Mouse (Mus musculus): ENCODE measurements around the gene Zfp444. TPM values are rescaled to one million over a fixed set of nuclear protein-coding genes. Genes with fewer than 3 reads are reported as not detected.
A peak's percentile ranks its signal among the peaks of the same experiment; 100 is the strongest.
"Not testable (repeated sequence)": the region's sequence is repeated elsewhere in the genome, so short reads cannot be mapped to it uniquely, and the experiment has no call there.

The Zfp444 gene
- total and polyA plus RNA-seq, 3 experiments: 16.2 to 24.2 TPM; not detected in 1

DNA sequence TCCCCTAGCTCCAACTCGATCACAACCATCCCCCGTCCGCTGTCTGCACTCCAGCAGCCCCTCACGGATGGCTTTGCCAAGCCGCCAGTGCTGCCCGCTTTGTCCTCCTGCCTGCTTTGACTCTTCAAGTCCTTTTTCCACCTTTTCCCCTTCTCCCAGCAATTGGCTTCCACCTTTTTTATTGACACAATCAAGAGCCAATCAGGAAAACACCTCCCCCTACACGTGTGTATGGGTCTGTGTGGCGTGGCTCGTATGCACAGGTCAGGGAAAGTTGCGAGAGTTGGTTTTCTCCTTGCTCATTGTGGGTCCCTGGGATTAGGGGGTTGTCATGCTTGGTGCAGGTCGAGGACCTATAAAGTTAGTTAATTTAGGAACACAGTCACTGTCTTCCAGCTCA, 67.8 kb downstream of the Zfp444 start:
- H3K36me3 ChIP-seq (ENCODE audit: control insufficient read depth in 1 of 2, insufficient read depth in 2 of 2, low read length in 2 of 2): no peaks in the 10 kb centered on the region
- H3K9me3 ChIP-seq (replicated peaks; ENCODE audit: insufficient read depth, low read length): no peaks in the 10 kb centered on the region
- no peak for DNase-seq (ENCODE audit: low read depth, low spot score)
- H3K4me3 ChIP-seq (ENCODE audit: control insufficient read depth in 1 of 2, insufficient read depth in 1 of 2, low read depth in 2 of 2, low read length in 2 of 2): no peak overlapping the region
- H3K4me1 ChIP-seq (ENCODE audit: control insufficient read depth in 1 of 2, insufficient read depth in 2 of 2, low read length in 2 of 2): no peaks in the 10 kb centered on the region
- TF ChIP-seq UBTF (IDR thresholded peaks at IDR 0.05; ENCODE audit: borderline replicate concordance, insufficient read depth, low read depth, low read length) (no peak), SMC3 (IDR thresholded peaks at IDR 0.05; ENCODE audit: low read depth, low read length) (no peak), ZMIZ1 (IDR thresholded peaks at IDR 0.05; ENCODE audit: low read depth, low read length) (no peak), E2F4 (IDR thresholded peaks at IDR 0.05; ENCODE audit: borderline replicate concordance, low read depth, low read length) (no peak)
- H3K9ac ChIP-seq (ENCODE audit: control insufficient read depth, low read depth, low read length, poor library complexity, severe bottlenecking): no peak overlapping the region
- H3K27ac ChIP-seq (ENCODE audit: control insufficient read depth, low read depth, low read length): no peak overlapping the region
- H3K79me2 ChIP-seq (ENCODE audit: control insufficient read depth, insufficient read depth, low read length, poor library complexity): no peaks in the 10 kb centered on the region
- H3K27me3 ChIP-seq (ENCODE audit: control insufficient read depth in 1 of 2, insufficient read depth in 2 of 2, low read length in 2 of 2): no peaks in the 10 kb centered on the region

DNA sequence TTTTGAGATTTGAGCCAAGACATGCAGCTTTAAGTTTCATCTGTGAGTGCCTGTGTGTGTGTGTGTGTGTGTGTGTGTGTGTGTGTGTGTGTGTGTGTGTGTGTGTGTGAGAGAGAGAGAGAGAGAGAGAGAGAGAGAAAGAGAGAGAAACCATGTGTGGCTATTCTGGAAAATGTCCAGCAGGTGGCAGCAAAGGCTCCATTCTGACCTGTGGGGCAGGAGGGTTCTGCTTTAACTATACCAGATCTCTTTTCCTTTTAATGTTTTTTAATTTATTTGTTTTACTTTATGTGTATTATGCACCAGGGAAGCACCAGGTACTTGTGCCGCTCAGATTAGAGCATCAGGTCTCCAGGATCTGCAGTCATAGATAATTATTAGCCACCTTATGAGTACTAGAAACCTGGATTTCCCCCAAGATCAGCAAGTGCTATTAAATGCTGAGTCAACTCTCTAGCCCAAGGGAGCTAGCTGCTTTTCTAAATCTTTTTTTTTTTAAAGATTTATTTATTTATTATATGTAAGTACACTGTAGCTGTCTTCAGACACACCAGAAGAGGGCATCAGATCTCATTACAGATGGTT, 68.9 kb downstream of the Zfp444 start:
- H3K4me1 ChIP-seq (ENCODE audit: control insufficient read depth in 1 of 2, insufficient read depth in 2 of 2, low read length in 2 of 2); H3K4me3 ChIP-seq (ENCODE audit: control insufficient read depth in 1 of 2, insufficient read depth in 1 of 2, low read depth in 2 of 2, low read length in 2 of 2); H3K79me2 ChIP-seq (ENCODE audit: control insufficient read depth, insufficient read depth, low read length, poor library complexity); H3K9me3 ChIP-seq (replicated peaks; ENCODE audit: insufficient read depth, low read length); H3K9ac ChIP-seq (ENCODE audit: control insufficient read depth, low read depth, low read length, poor library complexity, severe bottlenecking); H3K36me3 ChIP-seq (ENCODE audit: control insufficient read depth in 1 of 2, insufficient read depth in 2 of 2, low read length in 2 of 2); H3K27me3 ChIP-seq (ENCODE audit: control insufficient read depth in 1 of 2, insufficient read depth in 2 of 2, low read length in 2 of 2); H3K27ac ChIP-seq (ENCODE audit: control insufficient read depth, low read depth, low read length): not testable (repeated sequence)
- peak; percentile 61 for DNase-seq (ENCODE audit: low read depth, low spot score)
- TF ChIP-seq CTCF (IDR thresholded peaks at IDR 0.05 in 2 of 3, conservative IDR thresholded peaks at IDR 0.05 in 1 of 3; ENCODE audit: control insufficient read depth in 1 of 3, insufficient read depth in 1 of 3, low read depth in 2 of 3, low read length in 3 of 3, poor library complexity in 1 of 3, severe bottlenecking in 1 of 3) (peak; percentile 41 to 77 (median 63)), SMC3 (IDR thresholded peaks at IDR 0.05; ENCODE audit: low read depth, low read length) (peak; percentile 63), RAD21 (IDR thresholded peaks at IDR 0.05; ENCODE audit: low read depth, low read length) (peak; percentile 56), ZC3H11A (IDR thresholded peaks at IDR 0.05; ENCODE audit: low read depth, low read length) (peak; percentile 42; the same call in 1 of the 2 replicates)

Other genes with a start within 250 kb of the Zfp444 start
- not detected in 2 replicates for gene Vmn1r65, start 161.2 kb upstream of the Zfp444 start, total RNA-seq (2012; rRNA removed)
- gene Vmn1r65, start 161.2 kb upstream of the Zfp444 start, polyA plus RNA-seq (2012; ENCODE audit: insufficient read depth in 1 of 2, insufficient read length in 2 of 2, low read depth in 1 of 2, low replicate concordance in 2 of 2, missing spikeins in 1 of 2): not detected
- gene Nlrp4c, start 127.1 kb upstream of the Zfp444 start, total RNA-seq (2012; rRNA removed): not detected in 2 replicates
- gene Nlrp4c, start 127.1 kb upstream of the Zfp444 start, polyA plus RNA-seq (2012; ENCODE audit: insufficient read depth in 1 of 2, insufficient read length in 2 of 2, low read depth in 1 of 2, low replicate concordance in 2 of 2, missing spikeins in 1 of 2): not detected
- 19.3 and 22.7 TPM in 2 replicates for gene Zfp787, start 16.2 kb upstream of the Zfp444 start, total RNA-seq (2012; rRNA removed)
- gene Zfp787, start 16.2 kb upstream of the Zfp444 start, polyA plus RNA-seq (2012; ENCODE audit: insufficient read depth in 1 of 2, insufficient read length in 2 of 2, low read depth in 1 of 2, low replicate concordance in 2 of 2, missing spikeins in 1 of 2): 10 to 100 TPM in 1 of 2 experiments, not detected in 1; 28.8 TPM
- not detected in 2 replicates for gene Galp, start 24.9 kb downstream of the Zfp444 start, total RNA-seq (2012; rRNA removed)
- not detected for gene Galp, start 24.9 kb downstream of the Zfp444 start, polyA plus RNA-seq (2012; ENCODE audit: insufficient read depth in 1 of 2, insufficient read length in 2 of 2, low read depth in 1 of 2, low replicate concordance in 2 of 2, missing spikeins in 1 of 2)
- not detected in 2 replicates for gene Zscan5b, start 50.1 kb downstream of the Zfp444 start, total RNA-seq (2012; rRNA removed)
- not detected for gene Zscan5b, start 50.1 kb downstream of the Zfp444 start, polyA plus RNA-seq (2012; ENCODE audit: insufficient read depth in 1 of 2, insufficient read length in 2 of 2, low read depth in 1 of 2, low replicate concordance in 2 of 2, missing spikeins in 1 of 2)
- gene Epp13, start 80.5 kb downstream of the Zfp444 start, total RNA-seq (2012; rRNA removed): not detected in 2 replicates
- under 1 TPM in 1 of 2 experiments, not detected in 1; 0.14 TPM for gene Epp13, start 80.5 kb downstream of the Zfp444 start, polyA plus RNA-seq (2012; ENCODE audit: insufficient read depth in 1 of 2, insufficient read length in 2 of 2, low read depth in 1 of 2, low replicate concordance in 2 of 2, missing spikeins in 1 of 2)
- gene Zfp667, start 114.4 kb downstream of the Zfp444 start, total RNA-seq (2012; rRNA removed): 3.4 and 3.9 TPM in 2 replicates
- gene Zfp667, start 114.4 kb downstream of the Zfp444 start, polyA plus RNA-seq (2012; ENCODE audit: insufficient read depth in 1 of 2, insufficient read length in 2 of 2, low read depth in 1 of 2, low replicate concordance in 2 of 2, missing spikeins in 1 of 2): 1 to 10 TPM in 1 of 2 experiments, not detected in 1; 5.3 TPM
- not detected in 2 replicates for gene Zfp583, start 159.1 kb downstream of the Zfp444 start, total RNA-seq (2012; rRNA removed)
- not detected for gene Zfp583, start 159.1 kb downstream of the Zfp444 start, polyA plus RNA-seq (2012; ENCODE audit: insufficient read depth in 1 of 2, insufficient read length in 2 of 2, low read depth in 1 of 2, low replicate concordance in 2 of 2, missing spikeins in 1 of 2)
- not detected in 2 replicates for gene Gm3854, start 171.5 kb downstream of the Zfp444 start, total RNA-seq (2012; rRNA removed)
- not detected for gene Gm3854, start 171.5 kb downstream of the Zfp444 start, polyA plus RNA-seq (2012; ENCODE audit: insufficient read depth in 1 of 2, insufficient read length in 2 of 2, low read depth in 1 of 2, low replicate concordance in 2 of 2, missing spikeins in 1 of 2)
- 0.42 and 0.50 TPM in 2 replicates for gene Zfp78, start 191.1 kb downstream of the Zfp444 start, total RNA-seq (2012; rRNA removed)
- under 1 TPM in 1 of 2 experiments, not detected in 1; 0.67 TPM for gene Zfp78, start 191.1 kb downstream of the Zfp444 start, polyA plus RNA-seq (2012; ENCODE audit: insufficient read depth in 1 of 2, insufficient read length in 2 of 2, low read depth in 1 of 2, low replicate concordance in 2 of 2, missing spikeins in 1 of 2)
- gene Zfp28, start 211.1 kb downstream of the Zfp444 start, total RNA-seq (2012; rRNA removed): 1.6 and 2.8 TPM in 2 replicates
- 1 to 10 TPM in 1 of 2 experiments, not detected in 1; 3.3 TPM for gene Zfp28, start 211.1 kb downstream of the Zfp444 start, polyA plus RNA-seq (2012; ENCODE audit: insufficient read depth in 1 of 2, insufficient read length in 2 of 2, low read depth in 1 of 2, low replicate concordance in 2 of 2, missing spikeins in 1 of 2)
- gene Smim17, start 226.5 kb downstream of the Zfp444 start, total RNA-seq (2012; rRNA removed): not detected in 2 replicates
- gene Smim17, start 226.5 kb downstream of the Zfp444 start, polyA plus RNA-seq (2012; ENCODE audit: insufficient read depth in 1 of 2, insufficient read length in 2 of 2, low read depth in 1 of 2, low replicate concordance in 2 of 2, missing spikeins in 1 of 2): not detected
- not detected in 2 replicates for gene Gm20715, start 238.1 kb downstream of the Zfp444 start, total RNA-seq (2012; rRNA removed)
- not detected for gene Gm20715, start 238.1 kb downstream of the Zfp444 start, polyA plus RNA-seq (2012; ENCODE audit: insufficient read depth in 1 of 2, insufficient read length in 2 of 2, low read depth in 1 of 2, low replicate concordance in 2 of 2, missing spikeins in 1 of 2)